Mouse (Mus musculus): ENCODE results near the gene Osbpl11. TPM values are rescaled to one million over a fixed set of nuclear protein-coding genes. Genes with fewer than 3 reads are reported as not detected.
A peak's percentile ranks its signal among the peaks of the same experiment; 100 is the strongest.
"Not testable (repeated sequence)": the region's sequence is repeated elsewhere in the genome, so short reads cannot be mapped to it uniquely, and the experiment has no call there.

The Osbpl11 gene
- total and polyA plus RNA-seq, 2 experiments from 2014 or later: 10.8 to 25.0 TPM

DNA sequence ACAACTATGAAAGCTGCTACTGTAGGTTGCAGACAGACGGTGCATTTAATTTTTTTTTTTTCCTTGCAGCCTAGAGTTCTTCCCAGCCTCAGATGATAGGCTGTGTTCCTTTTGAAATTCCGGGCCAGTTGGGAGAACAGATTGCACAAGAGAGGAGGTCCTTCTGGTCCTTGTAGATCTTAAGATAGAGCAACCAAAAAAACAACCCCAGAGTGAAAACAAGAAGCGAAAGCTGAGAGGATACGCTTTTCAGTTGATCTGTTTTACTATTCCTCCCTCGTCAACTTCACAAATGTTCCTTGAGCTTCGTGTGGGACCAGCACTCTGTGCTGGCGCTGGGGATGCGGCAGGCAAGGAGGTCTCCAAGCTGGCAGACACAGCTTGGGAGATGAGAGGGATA is 33.3 kb upstream of the Osbpl11 start:
- Histone ChIP-seq H3K27ac (no peak overlapping the region), H3K9me3 (ENCODE audit: low read length) (no peaks in the 10 kb centered on the region), H3K4me3 (ENCODE audit: low read length) (no peak overlapping the region), H3K4me1 (ENCODE audit: insufficient read depth, low read length) (no peaks in the 10 kb centered on the region), H3K27me3 (ENCODE audit: insufficient read depth, low read length) (no peaks in the 10 kb centered on the region), H3K9ac (replicated peaks; ENCODE audit: low read length) (no peak overlapping the region), H3K36me3 (ENCODE audit: insufficient read depth, low read length) (no peaks in the 10 kb centered on the region), H3K4me2 (ENCODE audit: low read depth, low read length) (no peak overlapping the region)
- no peak for TF ChIP-seq CTCF (IDR thresholded peaks at IDR 0.05; ENCODE audit: low read depth)
- no peak for ATAC-seq
- DNase-seq (ENCODE audit: low spot score): no peak
- WGBS: 61% methylated on average over 8 of the region's 8 CpGs

DNA sequence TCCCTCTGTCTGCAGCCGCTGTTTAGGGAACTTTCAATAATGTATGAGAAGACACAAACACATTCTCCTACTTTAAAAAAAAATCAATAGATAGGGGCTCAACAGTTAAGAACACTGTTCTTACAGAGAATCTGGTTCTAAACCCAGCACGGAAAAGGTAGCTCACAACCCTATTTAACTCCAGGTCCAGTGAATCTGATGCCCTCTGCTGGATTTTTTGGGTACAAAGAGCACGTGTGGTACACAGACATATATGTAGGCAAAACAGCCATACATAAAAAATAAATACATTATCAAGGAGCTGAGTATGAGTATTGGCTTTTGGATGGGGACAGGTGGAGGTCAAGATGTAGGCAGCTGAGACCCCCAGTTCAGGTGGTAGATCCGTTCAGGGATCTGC is 29.9 kb upstream of the Osbpl11 start:
- ATAC-seq (no peak), DNase-seq (ENCODE audit: low spot score) (peak; percentile 76)
- peak; percentile 70 for TF ChIP-seq CTCF (IDR thresholded peaks at IDR 0.05; ENCODE audit: low read depth)
- Histone ChIP-seq H3K9me3 (ENCODE audit: low read length) (no peaks in the 10 kb centered on the region), H3K4me3 (ENCODE audit: low read length) (no peak overlapping the region), H3K9ac (replicated peaks; ENCODE audit: low read length) (no peak overlapping the region), H3K36me3 (ENCODE audit: insufficient read depth, low read length) (no peaks in the 10 kb centered on the region), H3K27me3 (ENCODE audit: insufficient read depth, low read length) (no peaks in the 10 kb centered on the region), H3K4me1 (ENCODE audit: insufficient read depth, low read length) (no peaks in the 10 kb centered on the region), H3K27ac (no peak overlapping the region), H3K4me2 (ENCODE audit: low read depth, low read length) (no peak overlapping the region)
- WGBS: 49% methylated on average over 4 of the region's 4 CpGs

DNA sequence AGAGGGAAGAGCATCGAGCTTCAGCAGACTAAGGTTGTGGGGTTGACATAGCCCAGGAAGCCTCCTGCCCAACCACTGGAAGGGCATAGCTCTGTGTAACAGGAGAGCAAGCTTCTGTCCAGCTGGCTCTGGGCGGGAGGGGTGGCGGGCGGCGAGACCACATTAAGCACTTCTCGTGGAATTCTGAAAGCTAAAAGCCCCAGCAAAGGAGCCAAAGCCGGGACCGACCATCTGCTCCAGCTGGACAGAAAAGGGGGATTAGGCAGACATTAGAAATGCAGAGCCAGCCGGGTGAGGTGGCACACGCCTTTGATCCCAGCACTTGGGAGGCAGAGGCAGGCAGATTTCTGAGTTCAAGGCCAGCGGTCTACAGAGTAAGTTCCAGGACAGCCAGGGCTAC is 26.9 kb upstream of the Osbpl11 start:
- Histone ChIP-seq H3K9ac (replicated peaks; ENCODE audit: low read length) (no peak overlapping the region), H3K27me3 (ENCODE audit: insufficient read depth, low read length) (no peaks in the 10 kb centered on the region), H3K36me3 (ENCODE audit: insufficient read depth, low read length) (no peaks in the 10 kb centered on the region), H3K4me1 (ENCODE audit: insufficient read depth, low read length) (no peaks in the 10 kb centered on the region), H3K9me3 (ENCODE audit: low read length) (no peaks in the 10 kb centered on the region), H3K4me3 (ENCODE audit: low read length) (no peak overlapping the region), H3K27ac (no peak overlapping the region), H3K4me2 (ENCODE audit: low read depth, low read length) (no peak overlapping the region)
- no peak for DNase-seq (ENCODE audit: low spot score)
- TF ChIP-seq CTCF (IDR thresholded peaks at IDR 0.05; ENCODE audit: low read depth): no peak
- 70% methylated on average over 11 of the region's 11 CpGs for WGBS
- no peak for ATAC-seq

DNA sequence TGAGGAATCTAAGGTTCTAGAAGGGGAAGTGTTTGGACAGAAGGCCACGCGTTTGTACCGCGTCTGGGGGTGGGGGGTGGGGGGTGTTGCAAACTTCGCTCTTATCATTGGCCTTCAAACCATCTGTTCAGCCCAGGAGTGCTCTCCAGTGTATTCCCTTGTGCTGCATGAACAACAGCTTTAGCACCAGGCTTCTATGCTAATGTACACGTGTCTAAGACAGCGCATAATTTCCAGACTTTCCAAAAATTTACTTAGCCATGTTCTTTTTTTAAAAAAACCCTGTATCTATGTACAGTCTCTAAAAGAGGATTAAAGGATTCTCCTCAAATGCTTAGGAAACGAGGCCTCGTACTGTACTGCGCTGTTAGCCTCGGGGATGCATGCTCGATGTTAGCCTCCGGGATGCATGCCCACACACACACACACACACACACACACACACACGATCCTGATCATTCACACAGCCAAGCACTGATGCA is 26.2 kb upstream of the Osbpl11 start:
- no peaks in the 10 kb centered on the region for H3K36me3 ChIP-seq (ENCODE audit: insufficient read depth, low read length)

DNA sequence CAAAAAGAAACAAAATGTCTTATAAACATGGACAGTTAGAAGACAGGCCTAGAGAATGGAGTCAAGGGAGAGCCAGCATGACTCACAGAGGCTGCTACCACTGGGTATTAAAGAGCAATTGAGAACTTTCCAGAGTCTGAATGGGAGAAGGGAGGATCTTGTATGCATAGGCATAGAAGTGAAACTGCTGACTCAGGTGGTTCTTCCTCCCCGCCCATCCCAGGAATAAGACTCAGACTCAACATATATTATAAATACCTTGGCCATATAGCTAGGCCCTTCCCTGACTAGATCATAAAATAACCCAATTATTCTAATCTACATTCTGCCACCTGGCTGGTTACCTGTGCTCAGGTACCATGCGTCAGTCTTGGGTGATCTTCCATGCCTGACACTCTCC is 25.5 kb upstream of the Osbpl11 start:
- no peak for TF ChIP-seq CTCF (IDR thresholded peaks at IDR 0.05; ENCODE audit: low read depth)
- no peak overlapping the region for H3K4me2 ChIP-seq (ENCODE audit: low read depth, low read length)
- H3K4me3 ChIP-seq (ENCODE audit: low read length): no peak overlapping the region
- DNase-seq (ENCODE audit: low spot score): no peak
- H3K9ac ChIP-seq (replicated peaks; ENCODE audit: low read length): no peak overlapping the region
- no peak for ATAC-seq
- no peak overlapping the region for H3K27ac ChIP-seq
- 94% methylated on average over 2 of the region's 2 CpGs for WGBS
- no peaks in the 10 kb centered on the region for H3K27me3 ChIP-seq (ENCODE audit: insufficient read depth, low read length)
- no peaks in the 10 kb centered on the region for H3K4me1 ChIP-seq (ENCODE audit: insufficient read depth, low read length)
- H3K9me3 ChIP-seq (ENCODE audit: low read length): no peaks in the 10 kb centered on the region
- no peaks in the 10 kb centered on the region for H3K36me3 ChIP-seq (ENCODE audit: insufficient read depth, low read length)

More for the DNA sequence above, 26.2 kb upstream of the Osbpl11 start:
- DNase-seq (ENCODE audit: low spot score): no peak
- WGBS: 80% methylated on average over 14 of the region's 14 CpGs
- Histone ChIP-seq H3K4me3 (ENCODE audit: low read length) (no peak overlapping the region), H3K9me3 (ENCODE audit: low read length) (no peaks in the 10 kb centered on the region), H3K9ac (replicated peaks; ENCODE audit: low read length) (no peak overlapping the region), H3K4me1 (ENCODE audit: insufficient read depth, low read length) (no peaks in the 10 kb centered on the region), H3K27me3 (ENCODE audit: insufficient read depth, low read length) (no peaks in the 10 kb centered on the region), H3K27ac (no peak overlapping the region), H3K4me2 (ENCODE audit: low read depth, low read length) (no peak overlapping the region)
- ATAC-seq: 0 out of 2 replicates have a peak, but pooled peaks have one; percentile 35
- no peak for TF ChIP-seq CTCF (IDR thresholded peaks at IDR 0.05; ENCODE audit: low read depth)

DNA sequence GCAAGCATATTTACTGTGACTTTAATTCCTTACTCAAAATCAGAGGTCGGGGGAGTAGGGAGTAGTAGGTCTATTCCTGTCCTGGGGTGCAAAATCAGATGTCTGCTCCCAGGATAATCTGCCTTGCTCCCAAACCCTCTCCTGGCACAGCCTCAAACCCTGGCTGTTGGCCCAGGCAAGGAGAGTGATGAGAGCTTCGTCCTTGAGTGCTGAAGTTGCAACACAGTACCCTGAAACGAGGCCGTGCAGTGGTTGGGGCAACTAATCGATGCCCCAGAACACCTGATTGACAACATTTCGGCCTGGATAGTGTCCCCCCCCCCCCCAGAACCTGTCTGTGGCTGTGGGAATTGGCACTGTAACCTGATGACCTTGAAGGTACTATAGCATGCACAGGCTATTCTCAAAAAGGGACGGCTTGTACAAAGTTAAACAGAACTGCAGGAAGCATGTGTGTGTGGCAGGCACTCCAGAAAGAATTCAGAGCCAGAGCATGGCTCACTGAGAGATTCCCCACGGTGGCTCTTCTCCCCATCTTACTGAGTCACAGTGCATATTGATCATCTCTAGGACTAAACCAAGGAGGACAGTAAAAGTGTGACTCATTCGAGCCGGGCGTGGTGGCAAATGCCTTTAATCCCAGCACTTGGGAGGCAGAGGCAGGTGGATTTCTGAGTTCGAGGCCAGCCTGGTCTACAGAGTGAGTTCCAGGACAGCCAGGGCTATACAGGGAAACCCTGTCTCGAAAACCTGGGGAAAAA is 21.4 kb upstream of the Osbpl11 start:
- H3K36me3 ChIP-seq (ENCODE audit: insufficient read depth, low read length): no peaks in the 10 kb centered on the region
- H3K4me3 ChIP-seq (ENCODE audit: low read length): no peak overlapping the region
- no peaks in the 10 kb centered on the region for H3K4me1 ChIP-seq (ENCODE audit: insufficient read depth, low read length)
- 71% methylated on average over 13 of the region's 13 CpGs for WGBS
- no peak for TF ChIP-seq CTCF (IDR thresholded peaks at IDR 0.05; ENCODE audit: low read depth)
- no peak for DNase-seq (ENCODE audit: low spot score)
- no peak for ATAC-seq
- H3K27ac ChIP-seq: no peak overlapping the region
- no peaks in the 10 kb centered on the region for H3K27me3 ChIP-seq (ENCODE audit: insufficient read depth, low read length)
- H3K9ac ChIP-seq (replicated peaks; ENCODE audit: low read length): no peak overlapping the region
- no peak overlapping the region for H3K4me2 ChIP-seq (ENCODE audit: low read depth, low read length)
- no peaks in the 10 kb centered on the region for H3K9me3 ChIP-seq (ENCODE audit: low read length)

DNA sequence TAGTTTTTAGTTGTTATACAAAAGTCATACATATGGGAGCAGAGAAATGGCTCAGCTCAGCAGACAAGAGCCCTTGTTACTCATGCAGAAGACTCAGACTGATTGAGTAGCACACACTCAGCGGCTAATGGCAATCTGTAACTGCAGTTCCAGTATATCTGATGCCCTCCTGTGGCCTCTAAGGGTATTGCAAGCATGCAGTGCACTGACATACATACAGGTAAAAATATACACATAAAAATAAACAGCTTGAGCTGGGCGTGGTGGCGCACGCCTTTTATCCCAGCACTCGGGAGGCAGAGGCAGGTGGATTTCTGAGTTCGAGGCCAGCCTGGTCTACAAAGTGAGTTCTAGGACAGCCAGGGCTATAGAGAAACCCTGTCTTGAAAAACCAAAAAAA is 18.6 kb upstream of the Osbpl11 start:
- peak; percentile 61 for TF ChIP-seq CTCF (IDR thresholded peaks at IDR 0.05; ENCODE audit: low read depth)
- 65% methylated on average over 6 of the region's 6 CpGs for WGBS
- not testable (repeated sequence) for H3K4me1 ChIP-seq (ENCODE audit: insufficient read depth, low read length); H3K27me3 ChIP-seq (ENCODE audit: insufficient read depth, low read length); H3K9me3 ChIP-seq (ENCODE audit: low read length); H3K4me2 ChIP-seq (ENCODE audit: low read depth, low read length); ATAC-seq; H3K27ac ChIP-seq; H3K4me3 ChIP-seq (ENCODE audit: low read length); H3K9ac ChIP-seq (replicated peaks; ENCODE audit: low read length); H3K36me3 ChIP-seq (ENCODE audit: insufficient read depth, low read length)
- peak; percentile 49 for DNase-seq (ENCODE audit: low spot score)
